Mouse (Mus musculus): ENCODE data around the gene Slc12a9.

DNA sequence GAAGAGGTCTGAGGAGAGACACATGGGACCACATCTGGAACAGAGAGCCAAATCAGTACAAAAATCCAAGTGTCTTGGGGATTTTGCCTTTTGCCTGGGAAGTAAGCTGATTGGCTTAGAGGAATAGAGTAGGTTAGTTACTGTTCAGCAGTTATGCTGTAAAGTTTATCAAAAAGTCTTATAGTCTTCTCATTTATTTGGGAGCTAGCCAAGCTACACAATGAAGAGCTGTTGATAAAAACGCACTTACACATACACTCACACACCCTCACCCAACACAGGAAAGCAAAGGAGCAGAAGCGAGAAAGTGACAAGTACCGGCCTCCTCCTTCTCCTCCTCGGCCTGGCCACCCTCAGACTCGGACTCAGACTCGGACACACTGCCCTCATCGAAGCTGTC lies 34.2 kb downstream of the Slc12a9 start:
- TF ChIP-seq GATA1 (IDR thresholded peaks at IDR 0.05; ENCODE audit: borderline replicate concordance, low read length) = no peak
- no peak for TF ChIP-seq FLI1 (IDR thresholded peaks at IDR 0.05; ENCODE audit: low read length)
